Mouse (Mus musculus) liver, embryonic 14.5 days (tissue): ENCODE measurements at regions not wholly inside any gene's neighbourhood (a gene's known extent, or its start where the extent isn't known, plus 50 kb on each side); places are given as distances from the start of the nearest gene placed in this dataset.

Source experiments
- ATAC-seq: fragments of 200-750 bp; cut with Nextera tagmentation; 2 replicates; pipeline ENCODE4 v1.8.0; 2017; ENCODE audit warnings: moderate number of reproducible peaks, mild to moderate bottlenecking, moderate library complexity; ENCODE audit not compliant: insufficient read depth
- DNase-seq, 3 experiments: peaks; one replicate each; pipeline ENCODE4 v3.0.0-alpha.2; 2012 to 2013; ENCODE audit warnings: low read depth in 3 of 3, low spot score in 3 of 3
- H3K27ac ChIP-seq: fragments of 300-500 bp; sonication (generic); 2 replicates; pipeline ENCODE4 v1.5.1; 2014; ENCODE audit warnings: moderate library complexity, mild to moderate bottlenecking, control low read depth, inconsistent platforms
- H3K27me3 ChIP-seq: fragments of 300-500 bp; sonication (generic); 2 replicates; pipeline ENCODE4 v1.6.1; 2014; ENCODE audit warnings: mild to moderate bottlenecking, low read length, moderate library complexity; ENCODE audit not compliant: control insufficient read depth, insufficient read depth
- H3K36me3 ChIP-seq: fragments of 300-500 bp; sonication (generic); replicated peaks from 2 replicates; pipeline ENCODE4 v1.6.1; 2014; ENCODE audit warnings: low read depth; ENCODE audit not compliant: control insufficient read depth, insufficient read depth
- H3K4me1 ChIP-seq, 2 experiments: fragments of 200-500 bp in 1 of 2; fragments of 300-500 bp in 1 of 2; sonication (generic) in 1 of 2; replicated peaks; 2 replicates each; pipeline ENCODE4 v1.6.1; 2012 to 2014; ENCODE audit warnings: antibody characterized with exemption in 1 of 2, inconsistent platforms in 1 of 2, low read length in 1 of 2; ENCODE audit not compliant: control insufficient read depth in 2 of 2, insufficient read depth in 2 of 2
- H3K4me2 ChIP-seq: fragments of 300-500 bp; sonication (generic); 2 replicates; pipeline ENCODE4 v1.6.1; 2014; ENCODE audit warnings: low read depth, mild to moderate bottlenecking, control low read depth, moderate library complexity
- H3K4me3 ChIP-seq, 2 experiments: fragments of 200-500 bp in 1 of 2; fragments of 300-500 bp in 1 of 2; sonication (generic) in 1 of 2; 2 replicates each; pipeline ENCODE4 v1.5.1; 2012 to 2014; ENCODE audit warnings: low read depth in 2 of 2, low read length in 2 of 2, mild to moderate bottlenecking in 2 of 2, control low read depth in 1 of 2, inconsistent platforms in 1 of 2, moderate library complexity in 1 of 2; ENCODE audit not compliant: insufficient read depth in 1 of 2
- H3K9ac ChIP-seq: fragments of 300-500 bp; sonication (generic); replicated peaks from 2 replicates; pipeline ENCODE4 v1.6.1; 2014; ENCODE audit warnings: mild to moderate bottlenecking, control low read depth, moderate library complexity
- H3K9me3 ChIP-seq: fragments of 300-500 bp; sonication (generic); 2 replicates; pipeline ENCODE4 v1.6.1; 2016; ENCODE audit warnings: low read length, mixed read lengths; ENCODE audit not compliant: control insufficient read depth
- CTCF ChIP-seq: IDR thresholded peaks from 2 replicates; pipeline ENCODE4 v1.5.1; 2016; ENCODE audit warnings: antibody characterized with exemption, low read depth, control low read depth
- EP300 ChIP-seq: IDR thresholded peaks from 2 replicates; pipeline ENCODE4 v1.6.1; 2016; ENCODE audit warnings: antibody characterized with exemption, low read depth
- WGBS: fragments of 180-500 bp; shearing (Covaris S2); extraction: QIAGEN DNeasy Blood & Tissue Kit; methylation state at CpG from one replicate; pipeline ENCODE4 v1.1.7; 2014; ENCODE audit not compliant: insufficient replicate concordance; 5-methylcytosine and 5-hydroxymethylcytosine counted together

DNA sequence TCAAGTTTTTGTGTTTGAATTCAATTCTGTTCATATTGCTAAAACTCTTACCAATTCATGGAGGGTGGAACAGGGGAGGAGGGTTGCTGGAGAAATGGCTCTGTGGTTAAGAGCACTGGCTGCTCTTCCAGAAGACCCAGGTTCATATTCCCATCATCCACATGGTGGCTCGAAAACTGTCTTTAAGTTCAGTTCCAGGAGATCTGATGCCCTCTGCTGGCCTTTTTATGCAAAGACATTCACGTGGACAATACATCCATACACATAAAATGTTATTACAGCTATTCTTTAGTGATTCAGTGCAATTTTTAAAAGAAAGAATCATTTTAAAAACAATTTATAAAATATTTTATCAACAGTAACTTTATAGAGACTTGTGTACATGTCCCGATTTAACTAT is 70.4 kb upstream of the Lpar1 start:
- H3K27me3 ChIP-seq: no peaks in the 10 kb centered on the region
- no peak overlapping the region for H3K4me2 ChIP-seq
- H3K4me1 ChIP-seq: no peaks in the 10 kb centered on the region
- ATAC-seq (no peak), DNase-seq (no peak)
- no peak for TF ChIP-seq EP300
- TF ChIP-seq CTCF: peak; percentile 41
- no peak overlapping the region for H3K9ac ChIP-seq
- H3K36me3 ChIP-seq: no peaks in the 10 kb centered on the region
- H3K27ac ChIP-seq: no peak overlapping the region
- no peak overlapping the region for H3K4me3 ChIP-seq
- no peaks in the 10 kb centered on the region for H3K9me3 ChIP-seq
- WGBS: 50% methylated on average over 3 of the region's 3 CpGs

DNA sequence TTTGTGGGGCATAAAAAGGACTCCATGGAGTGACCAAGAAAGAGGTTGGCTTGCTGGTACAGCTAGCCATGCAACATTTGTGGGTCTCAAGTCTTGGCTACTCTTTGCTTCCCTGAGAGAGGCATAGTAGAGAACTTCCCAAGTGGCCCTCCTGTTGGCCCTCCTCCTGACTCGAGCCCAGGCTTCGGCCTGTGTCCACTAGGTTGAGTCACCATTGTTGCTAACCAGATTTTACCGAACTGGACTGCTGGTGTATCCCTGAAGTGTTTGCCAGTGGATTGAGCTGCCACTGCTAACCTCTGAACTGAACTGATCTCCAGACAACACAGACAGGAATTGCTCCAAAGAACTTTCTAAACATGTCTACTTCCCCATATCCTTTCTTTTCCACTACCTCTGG is 66.9 kb upstream of the Lpar1 start:
- no peak overlapping the region for H3K9ac ChIP-seq
- H3K9me3 ChIP-seq: no peaks in the 10 kb centered on the region
- WGBS: 54% methylated on average over 3 of the region's 3 CpGs

GRCm38 (mm10) chr4:58617261-58617660 is 63.6 kb upstream of the Lpar1 start:
- no peak overlapping the region for H3K4me2 ChIP-seq
- H3K27me3 ChIP-seq: no peaks in the 10 kb centered on the region
- ATAC-seq (no peak), DNase-seq (no peak)
- WGBS: 65% methylated on average over 3 of the region's 3 CpGs
- H3K4me3 ChIP-seq: no peak overlapping the region
- H3K27ac ChIP-seq: no peak overlapping the region
- H3K9ac ChIP-seq: no peak overlapping the region
- H3K4me1 ChIP-seq: no peaks in the 10 kb centered on the region
- TF ChIP-seq EP300 (no peak), CTCF (no peak)
- no peaks in the 10 kb centered on the region for H3K9me3 ChIP-seq
- H3K36me3 ChIP-seq: no peaks in the 10 kb centered on the region

More for the DNA sequence above, 66.9 kb upstream of the Lpar1 start:
- TF ChIP-seq CTCF: no peak
- TF ChIP-seq EP300: no peak
- no peak for DNase-seq
- no peak overlapping the region for H3K4me3 ChIP-seq
- H3K4me1 ChIP-seq: no peaks in the 10 kb centered on the region
- H3K4me2 ChIP-seq: no peak overlapping the region
- no peaks in the 10 kb centered on the region for H3K36me3 ChIP-seq
- H3K27me3 ChIP-seq: no peaks in the 10 kb centered on the region
- ATAC-seq: no peak
- no peak overlapping the region for H3K27ac ChIP-seq

DNA sequence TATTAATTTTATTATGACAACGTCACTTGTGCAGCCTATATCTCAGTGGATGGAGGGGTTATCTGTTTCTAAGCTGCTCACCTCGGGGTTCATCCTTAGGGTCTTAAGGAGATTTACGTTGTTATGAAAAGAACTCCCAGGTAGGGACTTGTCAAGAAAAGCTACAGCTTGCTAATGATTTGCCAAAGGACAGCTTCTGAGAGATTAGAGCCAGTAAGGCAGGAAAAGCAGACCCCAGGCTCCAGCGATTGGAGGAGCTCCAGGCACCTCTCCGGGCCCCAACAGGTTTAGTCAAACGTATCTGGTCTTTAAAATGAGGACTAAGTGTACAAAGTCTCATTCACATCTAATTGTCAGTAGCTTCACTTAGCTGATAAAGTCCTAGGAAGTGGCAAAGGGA is 59.8 kb upstream of the Lpar1 start:
- Histone ChIP-seq H3K36me3 (no peaks in the 10 kb centered on the region), H3K9me3 (no peaks in the 10 kb centered on the region), H3K27me3 (no peaks in the 10 kb centered on the region), H3K4me1 (no peaks in the 10 kb centered on the region), H3K4me3 (no peak overlapping the region), H3K9ac (no peak overlapping the region), H3K4me2 (no peak overlapping the region), H3K27ac (no peak overlapping the region)
- no peak for ATAC-seq
- WGBS: 43% methylated on average over 6 of the region's 6 CpGs
- no peak for DNase-seq
- TF ChIP-seq EP300 (no peak), CTCF (no peak)

- no peak overlapping the region for H3K4me3 ChIP-seq
- no peak overlapping the region for H3K27ac ChIP-seq
- 22% methylated on average over 3 of the region's 3 CpGs for WGBS
- ATAC-seq (no peak), DNase-seq (no peak)
- H3K4me1 ChIP-seq: no peaks in the 10 kb centered on the region
- no peak for TF ChIP-seq EP300
- TF ChIP-seq CTCF: no peak
- no peak overlapping the region for H3K4me2 ChIP-seq
- H3K9ac ChIP-seq: no peak overlapping the region
- no peaks in the 10 kb centered on the region for H3K9me3 ChIP-seq
- H3K27me3 ChIP-seq: no peaks in the 10 kb centered on the region
- H3K36me3 ChIP-seq: no peaks in the 10 kb centered on the region
Measured at GRCm38 (mm10) chr4:58613022-58613421, 59.3 kb upstream of the Lpar1 start.
